Mouse (Mus musculus) layer of hippocampus, adult 8-10 months (tissue): ENCODE results near the gene Ccdc24. TPM values are rescaled to one million over a fixed set of nuclear protein-coding genes. Genes with fewer than 3 reads are reported as not detected.

Source experiments
- DNase-seq, 2 experiments: peaks; one replicate each; pipeline ENCODE4 v3.0.0; 2022; ENCODE audit warnings: low spot score in 2 of 2
- total RNA-seq, 4 experiments: library from RNA; stranded (reverse); gene quantifications; 2 replicates each; pipeline ENCODE4 v1.2.4; 2022

Gene Ccdc24
- total RNA-seq, 4 experiments from 2014 or later = 0.72 to 1.1 (median 0.83) TPM

- DNase-seq = peak; percentile 49
Measured at GRCm38 (mm10) chr4:117855146-117855545, 17.2 kb downstream of the Ccdc24 start.

GRCm38 (mm10) chr4:117852152-117852868 is 20.0 kb downstream of the Ccdc24 start:
- DNase-seq = no peak

- no peak for DNase-seq
Measured at GRCm38 (mm10) chr4:117850871-117851270, 21.5 kb downstream of the Ccdc24 start.

- DNase-seq = no peak
Measured at GRCm38 (mm10) chr4:117850176-117850575, 22.2 kb downstream of the Ccdc24 start.

GRCm38 (mm10) chr4:117849506-117849905 is 22.9 kb downstream of the Ccdc24 start:
- DNase-seq = no peak

- no peak for DNase-seq
Measured at GRCm38 (mm10) chr4:117849063-117849462, 23.3 kb downstream of the Ccdc24 start.

- peak; percentile 46 to 66 for DNase-seq
Measured at GRCm38 (mm10) chr4:117847011-117847410, 25.3 kb downstream of the Ccdc24 start.

- no peak for DNase-seq
Measured at GRCm38 (mm10) chr4:117846261-117846660, 26.1 kb downstream of the Ccdc24 start.

GRCm38 (mm10) chr4:117845316-117845715 is 27.0 kb downstream of the Ccdc24 start:
- no peak for DNase-seq

GRCm38 (mm10) chr4:117844467-117844866 is 27.9 kb downstream of the Ccdc24 start:
- no peak for DNase-seq

GRCm38 (mm10) chr4:117843101-117843500 is 29.3 kb downstream of the Ccdc24 start:
- no peak for DNase-seq

- no peak for DNase-seq
Measured at GRCm38 (mm10) chr4:117841566-117841965, 30.8 kb downstream of the Ccdc24 start.

- DNase-seq = no peak
Measured at GRCm38 (mm10) chr4:117840821-117841220, 31.5 kb downstream of the Ccdc24 start.

- DNase-seq = no peak
Measured at GRCm38 (mm10) chr4:117839366-117839765, 33.0 kb downstream of the Ccdc24 start.

- peak in 1 of 2 experiments; percentile 5 for DNase-seq
Measured at GRCm38 (mm10) chr4:117837271-117837670, 35.1 kb downstream of the Ccdc24 start.

- peak; percentile 85 to 87 for DNase-seq
Measured at GRCm38 (mm10) chr4:117836204-117836767, 36.1 kb downstream of the Ccdc24 start.

GRCm38 (mm10) chr4:117835531-117836111 is 36.7 kb downstream of the Ccdc24 start:
- peak; percentile 52 to 62 for DNase-seq

GRCm38 (mm10) chr4:117834845-117835530 is 37.4 kb downstream of the Ccdc24 start:
- peak in 1 of 2 experiments; percentile 34 for DNase-seq

- no peak for DNase-seq
Measured at GRCm38 (mm10) chr4:117834457-117834844, 37.9 kb downstream of the Ccdc24 start, which contains the start of gene Slc6a9. Gene Slc6a9 (plus strand): TSS chr4:117834506.

- no peak for DNase-seq
Measured at GRCm38 (mm10) chr4:117831920-117832691, 40.3 kb downstream of the Ccdc24 start.

- DNase-seq = no peak
Measured at GRCm38 (mm10) chr4:117831499-117831898, 40.9 kb downstream of the Ccdc24 start.
